Mouse (Mus musculus) mouse embryonic stem cell (cell line): ENCODE measurements around the gene Ccdc142.

Source experiments
- in situ Hi-C, 2 experiments: fragments of 300-500 bp; cut with MboI; formaldehyde crosslinking; loops; 1 replicate in 1 of 2; 3 replicates in 1 of 2; pipeline ENCODE4 v1.14.3; 2019 to 2020; ENCODE audit warnings: low sequenced_read_pairs in 2 of 2, low pct_unique_long_range_greater_than_20kb in 1 of 2, mixed read lengths in 1 of 2; ENCODE audit not compliant: unreplicated experiment in 1 of 2

The Ccdc142 gene

DNA sequence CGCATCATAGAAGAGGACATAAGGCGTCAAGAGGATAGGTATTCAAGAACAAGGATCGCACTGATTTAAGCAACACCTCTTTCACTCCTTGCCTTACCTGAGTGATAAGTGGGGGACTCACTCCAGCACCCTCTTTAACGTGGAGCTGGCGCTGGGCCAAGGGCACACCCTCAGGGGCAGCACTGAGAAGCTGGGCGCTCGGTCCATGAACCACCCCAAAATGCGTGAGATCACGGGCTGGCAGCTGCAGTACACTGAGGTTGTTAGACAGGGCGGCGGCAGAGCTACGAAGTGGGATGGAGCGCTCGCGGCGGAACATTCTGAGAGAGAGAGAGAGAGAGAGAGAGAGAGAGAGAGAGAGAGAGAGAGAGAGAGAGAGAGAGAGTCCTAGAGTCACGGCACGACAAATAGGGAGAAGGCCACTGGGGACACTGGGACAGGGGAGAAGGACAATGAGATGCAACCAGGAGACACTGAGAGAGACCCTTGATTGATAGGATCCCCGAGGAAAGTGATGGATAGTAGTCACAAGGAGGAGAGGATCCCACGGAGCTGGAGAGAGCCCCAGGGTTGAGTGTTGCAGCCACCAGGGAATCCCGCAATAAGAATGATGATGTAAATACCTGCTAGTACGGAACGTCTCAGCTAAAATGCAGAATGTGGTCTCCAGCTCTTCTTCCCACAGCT is 54.3 kb downstream of the Ccdc142 start:
- in situ Hi-C loops: loop anchor here in 1 of 2 experiments (5.0 kb wide), 1 partner anchor 163 kb away; no protein-coding TSS in a partner anchor

DNA sequence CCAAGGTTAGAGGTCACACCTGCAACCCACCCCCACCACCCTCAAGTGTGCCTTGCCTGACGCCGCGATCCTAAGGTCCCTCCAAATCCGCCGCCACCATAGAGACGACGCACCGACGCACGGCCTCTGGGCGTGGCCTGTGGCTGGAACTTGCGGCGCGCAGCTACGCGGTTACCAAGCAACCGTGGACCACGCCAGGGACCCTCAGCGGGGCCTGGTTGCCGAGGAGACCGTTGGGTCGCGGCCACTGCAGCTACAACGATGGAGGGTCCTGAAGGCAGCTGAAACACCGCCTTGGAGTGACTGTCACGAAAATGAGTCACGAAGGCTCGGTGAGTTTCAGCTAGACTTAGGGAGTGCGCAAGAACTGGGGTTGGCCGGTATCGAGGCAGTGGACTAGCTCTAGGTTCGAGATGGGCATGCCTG is 54.9 kb downstream of the Ccdc142 start, which contains the start of the genes Wdr54 and 1700003E16Rik:
TSS of gene Wdr54 (minus strand) at position 139 of the 426 bp plus-strand sequence.
TSS of gene 1700003E16Rik (plus strand) at position 146 of the 426 bp plus-strand sequence.
- in situ Hi-C loops: loop anchor here in 1 of 2 experiments (5.0 kb wide), 1 partner anchor 164 kb away; no protein-coding TSS in a partner anchor
